14 mouse cellular contexts compared by ENCODE assay signal in the genomic region with DNA sequence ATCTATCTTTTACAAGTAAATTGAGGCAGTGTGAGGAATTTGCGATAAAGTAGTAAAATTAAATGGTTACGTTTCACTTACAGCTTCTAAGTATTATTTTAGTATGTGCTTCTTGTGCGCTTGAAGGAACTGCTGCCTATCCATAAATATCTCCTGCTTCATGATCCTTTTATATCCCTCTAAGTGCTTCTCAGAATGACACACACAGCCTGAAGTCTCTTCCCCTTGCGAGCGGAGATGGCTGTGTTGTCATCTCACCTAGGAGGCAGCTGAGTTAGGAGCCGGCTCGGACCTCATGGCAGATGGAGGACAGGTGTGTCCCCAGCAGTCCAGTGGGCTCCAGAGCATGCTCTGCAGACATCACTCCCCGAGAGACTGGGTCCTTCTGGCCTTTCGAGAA.
"Had no signal": no experiment of that assay in that cellular context is flagged by ENCODE, and none has a peak within 500 bp of the region (broad histone marks: within the 10 kb centered on the region; RNA-seq: fewer than 3 reads in every experiment).

No protein-coding gene starts in this region.

- DNase-seq: lung, adult 18-20 months; lung, embryonic 14.5 days; lung, postnatal 10 days; lung, postnatal 4 days; midbrain, embryonic 14.5 days; right cerebral cortex, postnatal 25 days; spleen, adult 18-20 months; thymus, adult 2 months; thymus, postnatal 25 days; thymus, postnatal 4 days had no signal

- H3K27ac ChIP-seq: midbrain, embryonic 12.5 days; neural tube, embryonic 12.5 days had no signal

- H3K4me3 ChIP-seq: midbrain, embryonic 10.5 days; midbrain, embryonic 12.5 days; myocyte; neural tube, embryonic 12.5 days had no signal
